Mouse (Mus musculus) left cerebral cortex, postnatal 25 days (tissue): ENCODE data around the gene Mapk12. TPM values are rescaled to one million over a fixed set of nuclear protein-coding genes. Genes with fewer than 3 reads are reported as not detected.

ENCODE experiments used
- DNase-seq, 2 experiments: peaks; one replicate each; pipeline ENCODE4 v3.0.0; 2022; ENCODE audit warnings: low spot score in 2 of 2, mixed read lengths in 1 of 2
- intact Hi-C: fragments of 180-260 bp; cut with DNase I; formaldehyde crosslinking; loops from one replicate; pipeline ENCODE4 v1.15.1; 2025
- total RNA-seq, 2 experiments: library from RNA; stranded (reverse); gene quantifications; 2 replicates each; pipeline ENCODE4 v1.2.3; 2021

Gene Mapk12
- total RNA-seq, 2 experiments from 2014 or later = 5.9 to 7.6 TPM

GRCm38 (mm10) chr15:89141905-89142304, 1.4 kb upstream of the Mapk12 start:
- DNase-seq = no peak
- intact Hi-C loops = no loop called here

- DNase-seq = no peak
- intact Hi-C loops = no loop called here
Observed at GRCm38 (mm10) chr15:89141443-89141842, 940 bp upstream of the Mapk12 start.

- peak; percentile 77 to 92 for DNase-seq
- intact Hi-C loops = no loop called here
Observed at GRCm38 (mm10) chr15:89140048-89140658, 350 bp downstream of the Mapk12 start.

- intact Hi-C loops = no loop called here
Observed at GRCm38 (mm10) chr15:89138531-89138930, 2.0 kb downstream of the Mapk12 start.

GRCm38 (mm10) chr15:89138046-89138405, 2.5 kb downstream of the Mapk12 start:
- intact Hi-C loops = no loop called here
- DNase-seq = no peak

More at GRCm38 (mm10) chr15:89138531-89138930, 2.0 kb downstream of the Mapk12 start:
- DNase-seq = no peak

GRCm38 (mm10) chr15:89137378-89138045, 3.0 kb downstream of the Mapk12 start:
- DNase-seq = peak in 1 of 2 experiments; percentile 44
- intact Hi-C loops = no loop called here

GRCm38 (mm10) chr15:89136461-89137155, 3.9 kb downstream of the Mapk12 start:
- intact Hi-C loops = no loop called here

GRCm38 (mm10) chr15:89131316-89131715, 9.2 kb downstream of the Mapk12 start:
- intact Hi-C loops = no loop called here
- no peak for DNase-seq

More at GRCm38 (mm10) chr15:89136461-89137155, 3.9 kb downstream of the Mapk12 start:
- DNase-seq = no peak

GRCm38 (mm10) chr15:89130245-89130644, 10.3 kb downstream of the Mapk12 start:
- intact Hi-C loops = no loop called here
- DNase-seq = no peak

GRCm38 (mm10) chr15:89128382-89129350, 11.8 kb downstream of the Mapk12 start, which contains the start of gene Hdac10:
TSS of gene Hdac10 (minus strand) at chr15:89128700.
- intact Hi-C loops = no loop called here

GRCm38 (mm10) chr15:89127364-89127940, 13.1 kb downstream of the Mapk12 start:
- intact Hi-C loops = no loop called here

More at GRCm38 (mm10) chr15:89128382-89129350, 11.8 kb downstream of the Mapk12 start, which contains the start of gene Hdac10:
- peak; percentile 84 to 85 for DNase-seq

GRCm38 (mm10) chr15:89126622-89127021, 13.9 kb downstream of the Mapk12 start:
- no peak for DNase-seq
- intact Hi-C loops = no loop called here

More at GRCm38 (mm10) chr15:89127364-89127940, 13.1 kb downstream of the Mapk12 start:
- no peak for DNase-seq

GRCm38 (mm10) chr15:89125351-89125750, 15.2 kb downstream of the Mapk12 start:
- no peak for DNase-seq
- intact Hi-C loops = no loop called here

GRCm38 (mm10) chr15:89124312-89124711, 16.2 kb downstream of the Mapk12 start:
- no peak for DNase-seq
- intact Hi-C loops = loop anchor here (5.0 kb wide), 1 partner anchor 233 kb away; the partner anchor contains the start of genes Lmf2 and Ncaph2

- intact Hi-C loops = loop anchor here (2.0 to 5.0 kb wide), 2 partner anchors 87 to 234 kb away; partner anchors contain the start of genes Lmf2, Ncaph2 and Ppp6r2
Observed at GRCm38 (mm10) chr15:89123595-89123994, 16.9 kb downstream of the Mapk12 start.

GRCm38 (mm10) chr15:89122649-89123366, 17.7 kb downstream of the Mapk12 start, which contains the start of gene Tubgcp6:
TSS of gene Tubgcp6 (minus strand) at chr15:89123112.
- intact Hi-C loops = loop anchor here (2.0 to 5.0 kb wide), 2 partner anchors 88 to 234 kb away; partner anchors contain the start of genes Lmf2, Ncaph2 and Ppp6r2
- DNase-seq = peak; percentile 97 to 98

More at GRCm38 (mm10) chr15:89123595-89123994, 16.9 kb downstream of the Mapk12 start:
- DNase-seq = peak in 1 of 2 experiments; percentile 76

- DNase-seq = no peak
- intact Hi-C loops = no loop called here
Observed at GRCm38 (mm10) chr15:89118007-89118406, 22.5 kb downstream of the Mapk12 start.

- DNase-seq = peak in 1 of 2 experiments; percentile 26
- intact Hi-C loops = no loop called here
Observed at GRCm38 (mm10) chr15:89110147-89110546, 30.4 kb downstream of the Mapk12 start.
